Mouse (Mus musculus) bone marrow, adult 2 months (tissue): ENCODE measurements around the gene Fzd10.

Source experiments
- CTCF ChIP-seq: fragments of 200-500 bp; IDR thresholded peaks from 2 replicates; pipeline ENCODE4 v1.5.1; 2011; ENCODE audit warnings: low read length, control low read depth; ENCODE audit not compliant: control insufficient read depth, insufficient read depth
- POLR2A ChIP-seq: fragments of 200-500 bp; IDR thresholded peaks from 2 replicates; pipeline ENCODE4 v1.6.1; 2011; ENCODE audit warnings: low read depth, mild to moderate bottlenecking, control low read depth, low read length, borderline replicate concordance; ENCODE audit not compliant: control insufficient read depth

GRCm38 (mm10) chr5:128581516-128581921 lies 19.1 kb upstream of the Fzd10 start:
- TF ChIP-seq POLR2A (no peak), CTCF (no peak)
